Mouse (Mus musculus): ENCODE data around the gene AW822073. TPM values are rescaled to one million over a fixed set of nuclear protein-coding genes. Genes with fewer than 3 reads are reported as not detected.
"Not testable (repeated sequence)": the region's sequence is repeated elsewhere in the genome, so short reads cannot be mapped to it uniquely, and the experiment has no call there.

The AW822073 gene
- polyA plus RNA-seq, 1 experiment from 2014 or later, result not detected

- ATAC-seq (ENCODE audit: low FRiP score, low read depth), result peak; percentile 42
Measured at GRCm38 (mm10) chr10:58232641-58232969, 7.9 kb upstream of the AW822073 start, which contains the start of gene Duxf3. Duxf3 (minus strand) TSS chr10:58232675.

GRCm38 (mm10) chr10:58231779-58232640 is 7.3 kb upstream of the AW822073 start:
- WGBS, result 88% methylated on average over 35 of the region's 35 CpGs
- H3K9me3 ChIP-seq, result peaks cover 14% of the 10 kb centered on the region
- not testable (repeated sequence) for H3K9ac ChIP-seq; H3K27me3 ChIP-seq; H3K4me2 ChIP-seq (replicated peaks); H3K4me1 ChIP-seq; H3K4me3 ChIP-seq; H3K27ac ChIP-seq; H3K36me3 ChIP-seq
- ATAC-seq (ENCODE audit: low FRiP score, low read depth), result peak; percentile 80

More at GRCm38 (mm10) chr10:58232641-58232969, 7.9 kb upstream of the AW822073 start, which contains the start of gene Duxf3:
- H3K27ac ChIP-seq; H3K4me3 ChIP-seq; H3K27me3 ChIP-seq; H3K4me1 ChIP-seq; H3K4me2 ChIP-seq (replicated peaks); H3K9ac ChIP-seq; H3K36me3 ChIP-seq: not testable (repeated sequence)
- H3K9me3 ChIP-seq, result peaks cover 14% of the 10 kb centered on the region
- WGBS, result 80% methylated on average over 8 of the region's 8 CpGs

DNA sequence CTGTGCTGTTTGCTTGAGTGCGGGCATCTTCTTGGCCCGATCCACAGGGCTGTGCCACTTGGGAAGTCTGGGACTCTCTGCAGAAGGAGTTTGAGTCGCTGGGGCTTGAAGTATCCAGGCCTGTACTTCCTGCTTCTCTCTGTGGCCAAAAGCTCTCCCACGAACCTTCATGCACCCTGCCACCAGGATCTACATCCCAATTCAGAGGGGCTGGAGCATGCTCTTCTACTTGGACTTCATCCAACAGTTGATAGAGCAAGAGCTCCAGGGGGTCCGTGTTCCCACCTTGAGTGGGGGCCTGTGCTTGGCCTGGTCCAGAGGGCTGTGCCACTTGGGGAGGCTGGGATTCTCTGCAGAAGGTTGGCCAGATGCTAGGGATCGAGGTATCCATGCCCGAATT is 6.4 kb upstream of the AW822073 start:
- not testable (repeated sequence) for H3K36me3 ChIP-seq; H3K27ac ChIP-seq; H3K4me2 ChIP-seq (replicated peaks); H3K4me3 ChIP-seq; H3K9ac ChIP-seq; H3K4me1 ChIP-seq; H3K27me3 ChIP-seq
- 84% methylated on average over 5 of the region's 7 CpGs for WGBS
- peaks cover 17% of the 10 kb centered on the region for H3K9me3 ChIP-seq
- ATAC-seq (ENCODE audit: low FRiP score, low read depth), result peak; percentile 37

DNA sequence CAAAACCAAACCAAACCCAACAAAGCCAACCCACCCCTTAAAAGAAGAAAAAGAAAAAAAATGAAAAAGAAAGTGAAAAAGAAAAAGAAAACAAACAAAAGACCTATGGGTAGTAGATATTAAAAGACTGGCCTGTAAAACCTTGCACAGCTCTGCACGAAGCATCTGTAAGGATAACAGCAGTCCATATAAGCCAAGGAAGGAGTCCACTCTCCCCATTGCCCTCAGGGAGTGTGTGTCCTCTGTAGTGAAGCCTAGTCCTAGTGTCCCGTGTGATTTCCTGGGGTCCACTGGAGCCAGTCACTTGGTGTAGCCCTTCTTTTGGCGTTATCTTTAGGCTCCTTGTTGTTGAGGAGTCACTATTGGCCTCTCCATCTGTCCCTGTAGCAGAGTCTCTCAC is 5.3 kb upstream of the AW822073 start:
- H3K27ac ChIP-seq; ATAC-seq (ENCODE audit: low FRiP score, low read depth); H3K4me3 ChIP-seq; H3K27me3 ChIP-seq; H3K4me1 ChIP-seq; H3K36me3 ChIP-seq; H3K4me2 ChIP-seq (replicated peaks); H3K9ac ChIP-seq: not testable (repeated sequence)
- WGBS, result 55% methylated on average over 3 of the region's 3 CpGs
- peaks cover 17% of the 10 kb centered on the region for H3K9me3 ChIP-seq

- H3K9ac ChIP-seq; H3K4me3 ChIP-seq; H3K36me3 ChIP-seq; H3K27ac ChIP-seq; H3K4me1 ChIP-seq; H3K4me2 ChIP-seq (replicated peaks); H3K27me3 ChIP-seq; ATAC-seq (ENCODE audit: low FRiP score, low read depth): not testable (repeated sequence)
- WGBS, result 81% methylated on average over 3 of the region's 6 CpGs
- H3K9me3 ChIP-seq, result peaks cover 15% of the 10 kb centered on the region
Measured at GRCm38 (mm10) chr10:58227798-58228197, 3.1 kb upstream of the AW822073 start.

DNA sequence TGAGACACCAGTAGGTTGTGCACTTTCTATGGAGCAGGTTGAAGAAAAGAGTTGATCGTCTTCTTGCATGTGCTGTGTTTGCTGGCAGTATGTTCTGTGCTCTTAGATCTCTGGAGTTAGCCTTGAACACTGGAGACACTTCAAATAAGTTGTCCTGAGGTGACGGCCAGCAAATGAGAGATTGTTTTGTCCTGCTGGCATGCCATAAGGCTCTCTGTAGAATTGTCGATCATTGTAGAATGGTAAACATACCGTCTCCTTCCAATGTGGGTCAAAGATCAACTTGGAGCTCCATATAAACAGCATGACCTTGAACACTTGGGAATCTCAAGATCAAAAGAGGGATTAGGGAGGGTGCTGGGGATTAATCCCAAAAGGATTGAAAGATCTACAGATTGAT is 1.6 kb upstream of the AW822073 start:
- H3K27me3 ChIP-seq; ATAC-seq (ENCODE audit: low FRiP score, low read depth); H3K27ac ChIP-seq; H3K4me3 ChIP-seq; H3K4me1 ChIP-seq; H3K4me2 ChIP-seq (replicated peaks); H3K36me3 ChIP-seq; H3K9ac ChIP-seq; H3K9me3 ChIP-seq: not testable (repeated sequence)
- WGBS, result 75% methylated on average over 4 of the region's 4 CpGs

GRCm38 (mm10) chr10:58223972-58224805 is 541 bp downstream of the AW822073 start:
- ATAC-seq (ENCODE audit: low FRiP score, low read depth); H3K4me2 ChIP-seq (replicated peaks); H3K36me3 ChIP-seq; H3K4me1 ChIP-seq; H3K9me3 ChIP-seq; H3K27ac ChIP-seq; H3K27me3 ChIP-seq; H3K4me3 ChIP-seq; H3K9ac ChIP-seq: not testable (repeated sequence)
- WGBS, result 83% methylated on average over 31 of the region's 31 CpGs

GRCm38 (mm10) chr10:58223161-58223560 is 1.6 kb downstream of the AW822073 start:
- H3K4me1 ChIP-seq, result not testable (repeated sequence)

GRCm38 (mm10) chr10:58221571-58221970 is 3.2 kb downstream of the AW822073 start:
- H3K27me3 ChIP-seq; H3K4me3 ChIP-seq; ATAC-seq (ENCODE audit: low FRiP score, low read depth); H3K9ac ChIP-seq; H3K4me2 ChIP-seq (replicated peaks); H3K36me3 ChIP-seq; H3K4me1 ChIP-seq; H3K9me3 ChIP-seq; H3K27ac ChIP-seq: not testable (repeated sequence)
- WGBS, result 91% methylated on average over 2 of the region's 2 CpGs

More at GRCm38 (mm10) chr10:58223161-58223560, 1.6 kb downstream of the AW822073 start:
- not testable (repeated sequence) for H3K9me3 ChIP-seq; H3K4me2 ChIP-seq (replicated peaks); H3K27ac ChIP-seq; ATAC-seq (ENCODE audit: low FRiP score, low read depth); H3K27me3 ChIP-seq; H3K36me3 ChIP-seq; H3K4me3 ChIP-seq; H3K9ac ChIP-seq
- WGBS, result 84% methylated on average over 4 of the region's 6 CpGs

GRCm38 (mm10) chr10:58220726-58221125 is 4.0 kb downstream of the AW822073 start:
- Histone ChIP-seq H3K9ac (no peak overlapping the region), H3K4me3 (no peak overlapping the region), H3K4me1 (no peaks in the 10 kb centered on the region), H3K27ac (no peak overlapping the region), H3K4me2 (replicated peaks) (no peak overlapping the region), H3K27me3 (no peaks in the 10 kb centered on the region), H3K9me3 (peaks cover 6% of the 10 kb centered on the region), H3K36me3 (no peaks in the 10 kb centered on the region)
- ATAC-seq (ENCODE audit: low FRiP score, low read depth), result no peak
- WGBS, result 83% methylated on average over 6 of the region's 6 CpGs

DNA sequence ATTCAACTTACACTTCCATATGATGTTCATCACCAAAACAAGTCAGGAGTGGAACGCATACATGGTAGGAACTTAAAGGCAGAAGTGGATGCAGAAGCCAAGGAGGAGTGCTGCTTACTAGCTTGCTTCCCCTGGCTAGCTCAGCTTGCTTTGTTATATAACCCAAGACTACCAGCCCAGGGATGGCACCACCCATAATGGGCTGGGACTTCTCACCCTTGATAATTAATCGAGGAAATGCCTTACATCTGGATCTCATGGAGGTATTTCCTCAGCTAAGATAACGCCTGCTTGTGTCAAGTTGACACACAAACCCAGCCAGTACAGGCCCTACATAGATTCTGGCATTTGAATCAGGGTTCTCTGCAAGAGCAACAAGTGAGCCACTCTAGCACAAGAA is 7.4 kb downstream of the AW822073 start:
- Histone ChIP-seq H3K9me3 (peaks cover 6% of the 10 kb centered on the region), H3K27ac (no peak overlapping the region), H3K9ac (no peak overlapping the region), H3K4me3 (no peak overlapping the region), H3K27me3 (no peaks in the 10 kb centered on the region), H3K36me3 (no peaks in the 10 kb centered on the region), H3K4me2 (replicated peaks) (no peak overlapping the region), H3K4me1 (no peaks in the 10 kb centered on the region)
- 75% methylated on average over 3 of the region's 3 CpGs for WGBS
- ATAC-seq (ENCODE audit: low FRiP score, low read depth), result no peak

DNA sequence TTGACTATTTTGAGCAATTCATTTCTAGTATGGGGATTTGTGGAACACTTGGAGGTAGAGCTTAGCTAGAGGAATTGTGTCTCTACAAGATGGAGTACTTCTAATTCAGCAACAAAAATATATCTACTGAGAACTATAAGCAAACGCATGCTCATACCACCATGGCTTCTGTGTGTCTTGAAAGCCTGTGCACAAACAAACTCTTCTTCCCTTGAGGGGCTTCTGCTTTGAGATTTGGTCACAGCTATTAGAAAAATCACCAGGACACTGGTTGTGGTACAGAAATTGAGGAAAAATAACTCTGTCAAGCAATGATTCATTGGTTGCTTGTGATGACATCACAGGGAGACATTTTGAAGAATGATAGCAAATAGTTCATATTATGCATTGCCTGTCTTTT is 9.4 kb downstream of the AW822073 start:
- ATAC-seq (ENCODE audit: low FRiP score, low read depth), result no peak
- Histone ChIP-seq H3K4me1 (no peaks in the 10 kb centered on the region), H3K27ac (no peak overlapping the region), H3K4me2 (replicated peaks) (no peak overlapping the region), H3K9ac (no peak overlapping the region), H3K4me3 (no peak overlapping the region), H3K9me3 (no peaks in the 10 kb centered on the region), H3K36me3 (no peaks in the 10 kb centered on the region), H3K27me3 (no peaks in the 10 kb centered on the region)
- 84% methylated on average over 1 of the region's 1 CpGs for WGBS

All from limb, embryonic 13.5 days (tissue).